Comparison of ENCODE assay signal across 10 mouse cellular contexts in the genomic region with DNA sequence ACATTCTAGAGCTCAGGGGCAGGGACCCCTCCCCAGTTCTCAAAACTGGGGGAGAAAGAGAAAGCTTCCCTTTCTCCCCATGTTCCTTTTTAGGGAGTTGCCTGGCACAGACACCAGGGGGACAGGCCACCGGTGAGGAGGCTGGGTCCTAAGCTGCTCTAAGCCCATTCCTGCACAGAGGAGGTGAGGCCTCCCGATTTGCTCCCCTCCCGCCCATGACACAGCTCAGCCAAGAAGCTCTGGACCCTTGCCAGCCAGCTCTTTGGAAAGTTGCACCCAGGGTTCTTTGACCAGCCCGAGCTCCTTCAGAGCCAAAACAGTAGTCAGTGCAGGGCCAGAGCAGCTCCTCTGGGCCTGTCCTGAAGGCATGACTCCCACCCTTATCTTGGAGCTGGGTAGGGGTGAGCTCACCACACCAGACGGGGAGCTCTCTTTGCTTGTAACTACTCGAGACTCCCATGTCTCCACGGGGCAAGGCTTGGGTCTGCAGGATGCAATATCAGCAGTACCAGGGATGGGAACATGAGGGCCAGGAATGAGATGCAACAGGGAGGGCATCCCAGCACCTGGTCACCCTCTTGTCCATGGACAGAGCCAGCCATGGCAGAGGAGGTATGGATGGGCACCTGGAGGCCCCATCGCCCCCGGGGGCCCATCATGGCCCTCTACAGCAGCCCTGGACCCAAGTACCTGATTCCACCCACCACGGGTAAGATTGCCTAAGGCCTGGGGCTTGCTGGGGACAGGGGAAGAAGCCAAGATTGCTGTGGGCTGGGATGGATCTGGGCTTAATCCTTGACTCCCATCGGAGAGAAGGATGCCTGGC. TPM values are rescaled to one million over a fixed set of nuclear protein-coding genes. Genes with fewer than 3 reads are reported as not detected.
DNase-seq lines count a peak whose midpoint lies in the region; ATAC-seq and TF ChIP-seq lines count a peak whose summit lies in the region.
"Had no signal": no experiment of that assay in that cellular context is flagged by ENCODE, and none has a peak within 500 bp of the region (broad histone marks: within the 10 kb centered on the region; RNA-seq: fewer than 3 reads in every experiment).

Odf3 (plus strand) TSS at position 51 of the 826 bp plus-strand sequence.

- no peak within 1 kb of the TSS for H3K4me2 ChIP-seq in forebrain, embryonic 14.5 days (ENCODE audit: low read length)
- no peak within 1 kb of the TSS for H3K4me2 ChIP-seq in forebrain, embryonic 12.5 days
- no peak within 1 kb of the TSS for H3K4me2 ChIP-seq in lung, embryonic 14.5 days

- H3K9ac ChIP-seq in forebrain, embryonic 14.5 days (ENCODE audit: low read length), result no peak within 1 kb of the TSS
- no peak within 1 kb of the TSS for H3K9ac ChIP-seq in forebrain, embryonic 12.5 days
- no peak within 1 kb of the TSS for H3K9ac ChIP-seq in lung, embryonic 14.5 days

- WGBS in forebrain, embryonic 14.5 days, result 59% methylated on average over 11 of the region's 11 CpGs
- WGBS in forebrain, embryonic 12.5 days, result 64% methylated on average over 11 of the region's 11 CpGs
- 50% methylated on average over 11 of the region's 11 CpGs for whole genome bisulfite sequencing in lung, embryonic 14.5 days

- H3K4me1 ChIP-seq in forebrain, embryonic 14.5 days (ENCODE audit: control insufficient read depth, insufficient read depth, low read length), result no peaks in the 10 kb centered on the region
- 0 out of 2 replicates have a peak, but pooled peaks cover 2% of the 10 kb centered on the region for H3K4me1 ChIP-seq in forebrain, embryonic 12.5 days
- no peaks in the 10 kb centered on the region for H3K4me1 ChIP-seq in lung, embryonic 14.5 days (ENCODE audit: insufficient read depth)

- H3K27ac ChIP-seq in forebrain, embryonic 14.5 days (ENCODE audit: low read depth, low read length), result no peak within 1 kb of the TSS
- no peak within 1 kb of the TSS for H3K27ac ChIP-seq in forebrain, embryonic 12.5 days
- no peak within 1 kb of the TSS for H3K27ac ChIP-seq in lung, embryonic 14.5 days (ENCODE audit: low read depth)

- no peaks in the 10 kb centered on the region for H3K9me3 ChIP-seq in forebrain, embryonic 14.5 days (replicated peaks; ENCODE audit: control insufficient read depth, low read length)
- no peaks in the 10 kb centered on the region for H3K9me3 ChIP-seq in forebrain, embryonic 12.5 days
- no peaks in the 10 kb centered on the region for H3K9me3 ChIP-seq in lung, embryonic 14.5 days (ENCODE audit: low read depth, low read length)

- no peak within 1 kb of the TSS for H3K4me3 ChIP-seq in forebrain, embryonic 14.5 days (ENCODE audit: low read depth, low read length)
- no peak within 1 kb of the TSS for H3K4me3 ChIP-seq in forebrain, embryonic 12.5 days (replicated peaks)
- H3K4me3 ChIP-seq in lung, embryonic 14.5 days (ENCODE audit: low read depth, low read length), result no peak within 1 kb of the TSS

- DNase-seq in forebrain, embryonic 14.5 days (ENCODE audit: low spot score), result peak; percentile 32
- DNase-seq in lung, embryonic 14.5 days, result peak; percentile 81
- DNase-seq in lung, postnatal 25 days (ENCODE audit: low spot score), result no peak
- DNase-seq in adrenal gland, adult 8-10 months, result peak; percentile 75
- DNase-seq in lung, postnatal 10 days, result peak; percentile 61
- no peak for DNase-seq in layer of hippocampus, adult 8-10 months (ENCODE audit: low spot score in 2 of 2)
- no peak for DNase-seq in left cerebral cortex, adult 18-20 months (ENCODE audit: low spot score in 2 of 2)
- DNase-seq: gastrocnemius, postnatal 36 days had no signal

- no peak for ATAC-seq in forebrain, embryonic 14.5 days
- ATAC-seq in forebrain, embryonic 12.5 days (ENCODE audit: low FRiP score), result no peak
- ATAC-seq in lung, embryonic 14.5 days (ENCODE audit: insufficient read depth), result peak; percentile 9; the same call in 1 of the 2 replicates

- 0 out of 2 replicates have a peak, but pooled peaks cover 3% of the 10 kb centered on the region for H3K27me3 ChIP-seq in forebrain, embryonic 14.5 days (replicated peaks; ENCODE audit: control insufficient read depth, insufficient read depth, low read length)
- peaks cover 28% of the 10 kb centered on the region for H3K27me3 ChIP-seq in forebrain, embryonic 12.5 days
- H3K27me3 ChIP-seq in lung, embryonic 14.5 days (ENCODE audit: insufficient read depth, low read length), result no peaks in the 10 kb centered on the region

- TF ChIP-seq CTCF in lung, embryonic 14.5 days (IDR thresholded peaks at IDR 0.05; ENCODE audit: low read depth), result peak; percentile 16; the same call in 1 of the 2 replicates

- H3K36me3 ChIP-seq in forebrain, embryonic 14.5 days (ENCODE audit: control insufficient read depth, insufficient read depth, low read length), result peaks cover 20% of the 10 kb centered on the region
- H3K36me3 ChIP-seq in forebrain, embryonic 12.5 days (replicated peaks), result peaks cover 17% of the 10 kb centered on the region
- H3K36me3 ChIP-seq in lung, embryonic 14.5 days (ENCODE audit: insufficient read depth), result peaks cover 18% of the 10 kb centered on the region

RNA-seq across cellular contexts. Expression of gene Odf3, which starts in this region (rescaled TPM):
- polyA plus RNA-seq in forebrain, embryonic 14.5 days (2014; fragmentation: Nextera tagmentation; extraction: Ambion mirVana), result not detected in 2 replicates
- 0.13 TPM in 1 of 2 replicates, not detected in the other for polyA plus RNA-seq in forebrain, embryonic 12.5 days (2016; fragmentation: Nextera tagmentation; extraction: Ambion mirVana)
- polyA plus RNA-seq in lung, embryonic 14.5 days (2014; fragmentation: Nextera tagmentation; extraction: Ambion mirVana), result 0.18 TPM in 1 of 2 replicates, not detected in the other
- total RNA-seq in adrenal gland, adult 8-10 months (2022), result 1 to 10 TPM in 2 of 4 experiments, under 1 TPM in 1, not detected in 1; 0.23 to 1.3 (median 1.2) TPM
- total RNA-seq in layer of hippocampus, adult 8-10 months (2022), result not detected
- total RNA-seq in left cerebral cortex, adult 18-20 months (2021), result not detected
- total RNA-seq: gastrocnemius, postnatal 36 days; megakaryocyte progenitor cell, adult 5-6 weeks had no signal

Comparison
In these comparisons a context has a peak if more than half of its experiments do, and no peak if none do; other contexts are left out.
1. DNase-seq: peak in adrenal gland, adult 8-10 months (single experiment) and lung, postnatal 10 days (single experiment); none in lung, postnatal 25 days (single experiment), layer of hippocampus, adult 8-10 months (0 of 2) and left cerebral cortex, adult 18-20 months (0 of 2).
2. Peak in DNase-seq in forebrain, embryonic 14.5 days; RNA of the gene not detected or under 1 TPM.
3. Peak in DNase-seq and ATAC-seq in lung, embryonic 14.5 days; RNA of the gene not detected or under 1 TPM.